Mouse (Mus musculus): ENCODE data around the gene Naa25.

DNA sequence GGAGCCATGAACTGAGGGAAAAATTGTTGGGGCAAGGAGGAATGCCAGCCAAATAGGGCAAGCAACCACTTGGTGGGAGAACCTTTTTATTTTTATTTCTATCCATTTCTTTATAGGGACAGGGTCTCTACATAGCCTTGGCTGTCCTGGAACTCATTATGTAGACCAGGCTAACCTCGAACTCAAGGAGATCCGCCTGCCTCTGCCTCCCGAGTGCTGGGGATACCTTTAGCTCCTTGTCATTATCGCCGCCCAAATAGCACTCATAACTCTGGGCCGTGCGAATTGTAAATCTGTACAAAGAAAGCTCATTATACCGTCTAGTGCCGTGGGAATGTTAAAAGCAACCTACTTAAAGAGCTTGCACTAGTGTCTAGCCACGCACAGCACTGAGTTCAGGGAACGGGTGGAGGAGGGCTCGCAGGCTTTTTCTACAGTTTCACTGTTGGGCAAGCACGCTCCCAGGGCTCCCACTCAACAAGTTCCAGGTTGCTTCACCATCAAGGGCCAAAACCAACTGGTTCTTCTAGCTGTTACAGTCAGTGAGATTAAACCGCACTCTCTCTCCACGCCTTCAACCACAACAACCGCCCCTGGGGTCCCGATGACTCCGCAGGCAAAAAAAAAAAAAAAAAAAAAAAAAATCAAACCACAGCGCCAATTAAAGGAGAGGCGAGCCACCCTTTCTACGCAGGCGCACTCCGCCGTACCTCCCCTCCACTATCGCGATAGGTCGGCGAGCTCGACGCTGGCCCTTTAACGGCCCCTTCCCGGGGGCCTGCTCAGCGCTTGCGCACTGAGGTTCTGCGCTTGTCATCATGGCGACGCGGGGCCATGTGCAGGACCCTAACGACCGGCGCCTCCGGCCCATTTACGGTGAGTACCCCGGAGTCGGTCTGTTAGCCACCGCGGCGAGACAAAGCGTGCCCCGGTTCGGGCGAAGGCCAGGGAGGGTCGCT, at the start of gene Naa25:
- no peak for TF ChIP-seq POLR2AphosphoS5 (IDR thresholded peaks at IDR 0.05; ENCODE audit: insufficient replicate concordance, low read depth, low read length)
- TF ChIP-seq CTCF (IDR thresholded peaks at IDR 0.05; ENCODE audit: low read depth, low read length), result no peak
- no peak for TF ChIP-seq GATA1 (IDR thresholded peaks at IDR 0.05; ENCODE audit: borderline replicate concordance, low read length)
- TF ChIP-seq GATA2 (IDR thresholded peaks at IDR 0.05; ENCODE audit: borderline replicate concordance, low read depth, low read length), result no peak
